Mouse (Mus musculus): ENCODE measurements at regions not wholly inside any gene's neighbourhood (a gene's known extent, or its start where the extent isn't known, plus 50 kb on each side); places are given as distances from the start of the nearest gene placed in this dataset.

- intact Hi-C loops (cut with DNase I), result no loop called here
- peak; percentile 29 to 30 for DNase-seq
Observed at GRCm38 (mm10) chr3:137560851-137561449, 60.5 kb upstream of the Ddit4l start.

- no peak for DNase-seq
- intact Hi-C loops (cut with DNase I), result no loop called here
Observed at GRCm38 (mm10) chr3:137561986-137562385, 59.4 kb upstream of the Ddit4l start.

- intact Hi-C loops (cut with DNase I), result no loop called here
- no peak for DNase-seq
Observed at GRCm38 (mm10) chr3:137563541-137564080, 57.8 kb upstream of the Ddit4l start.

- intact Hi-C loops (cut with DNase I), result no loop called here
- no peak for DNase-seq
Observed at GRCm38 (mm10) chr3:137564282-137564681, 57.1 kb upstream of the Ddit4l start.

- intact Hi-C loops (cut with DNase I), result no loop called here
Observed at GRCm38 (mm10) chr3:137568580-137569313, 52.7 kb upstream of the Ddit4l start.

More at GRCm38 (mm10) chr3:137568580-137569313, 52.7 kb upstream of the Ddit4l start:
- DNase-seq, result no peak

Data from heart, postnatal 10 days (tissue).